Mouse (Mus musculus) neutrophil, adult 65 days (primary cell): Measurements from ENCODE around the gene Gde1. TPM values are rescaled to one million over a fixed set of nuclear protein-coding genes. Genes with fewer than 3 reads are reported as not detected.

Source experiments
- total RNA-seq: library from RNA; stranded (reverse); gene quantifications from 2 replicates; pipeline ENCODE4 v1.2.4, GENCODE M21; 2023

Gde1 gene
- 49.9 and 53.1 TPM in 2 replicates for total RNA-seq

DNA sequence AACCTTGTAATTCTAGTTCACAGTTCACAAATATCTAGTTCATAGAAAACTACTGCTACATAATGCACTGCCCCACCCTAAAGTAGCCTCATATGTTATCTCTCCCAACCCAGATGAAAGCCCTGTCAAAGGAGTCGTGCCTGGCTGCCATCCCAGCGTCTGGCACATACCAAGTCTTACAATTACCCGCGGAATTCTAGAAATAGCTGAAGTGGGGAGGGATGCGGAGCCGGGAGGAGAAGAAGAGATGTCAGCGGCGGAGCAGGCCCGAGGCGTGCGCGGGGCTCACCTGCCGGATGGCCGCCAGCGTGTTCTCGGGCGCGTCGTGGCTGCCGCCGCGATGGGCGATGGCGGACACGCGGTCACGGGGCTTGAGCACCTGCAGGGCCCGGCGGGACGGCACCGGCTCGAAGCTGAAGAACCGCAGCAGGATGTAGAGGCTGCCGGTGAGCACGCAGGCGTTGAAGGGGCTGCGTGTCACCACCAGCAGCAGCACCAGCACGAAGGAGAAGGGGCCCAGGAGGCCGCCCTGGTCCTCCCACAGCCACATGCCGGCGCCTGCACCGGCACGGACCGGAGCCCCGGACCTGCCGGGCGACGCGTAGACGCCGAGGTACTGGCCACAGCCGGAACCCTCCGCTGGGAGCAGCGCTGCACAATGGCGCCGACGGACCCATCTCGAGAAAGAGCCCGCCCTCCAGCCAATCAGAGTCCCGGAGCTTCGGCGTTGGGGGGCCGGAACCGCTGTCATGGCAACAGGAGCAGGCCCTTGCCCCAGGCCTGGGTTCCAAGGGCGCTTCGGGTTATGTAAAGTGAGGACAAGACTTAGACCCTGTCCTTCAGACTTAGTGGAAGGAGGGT is at the start of gene Gde1:
TSS of gene Gde1 (minus strand) at position 678 of the 861 bp plus-strand sequence.

DNA sequence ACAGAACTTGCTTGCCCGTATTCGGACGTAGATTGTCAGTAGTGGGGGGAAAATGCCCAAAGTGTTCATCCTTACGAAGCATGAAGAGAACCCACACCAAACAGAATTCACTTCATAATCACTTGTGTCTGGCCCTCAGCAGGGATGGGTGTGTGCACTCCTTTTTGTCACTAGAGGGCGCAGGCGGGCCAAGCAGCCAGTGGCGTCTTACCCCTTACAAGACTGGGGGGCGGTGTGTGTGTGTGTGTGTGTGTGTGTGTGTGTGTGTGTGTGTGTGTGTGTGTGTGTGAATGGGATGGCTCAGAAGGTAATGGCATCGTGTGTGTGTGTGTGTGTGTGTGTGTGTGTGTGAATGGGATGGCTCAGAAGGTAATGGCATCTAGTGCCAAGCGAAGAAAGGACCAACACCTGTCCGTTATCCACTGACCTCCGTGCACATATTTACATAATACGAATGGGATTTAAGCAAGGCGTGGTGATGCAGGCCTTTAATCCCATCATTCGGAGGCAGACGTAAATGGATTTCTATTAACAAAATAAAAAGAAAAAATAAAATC is 34.5 kb upstream of the Gde1 start, which contains the start of gene Vps35l:
TSS of gene Vps35l (plus strand) at position 252 of the 557 bp plus-strand sequence.

DNA sequence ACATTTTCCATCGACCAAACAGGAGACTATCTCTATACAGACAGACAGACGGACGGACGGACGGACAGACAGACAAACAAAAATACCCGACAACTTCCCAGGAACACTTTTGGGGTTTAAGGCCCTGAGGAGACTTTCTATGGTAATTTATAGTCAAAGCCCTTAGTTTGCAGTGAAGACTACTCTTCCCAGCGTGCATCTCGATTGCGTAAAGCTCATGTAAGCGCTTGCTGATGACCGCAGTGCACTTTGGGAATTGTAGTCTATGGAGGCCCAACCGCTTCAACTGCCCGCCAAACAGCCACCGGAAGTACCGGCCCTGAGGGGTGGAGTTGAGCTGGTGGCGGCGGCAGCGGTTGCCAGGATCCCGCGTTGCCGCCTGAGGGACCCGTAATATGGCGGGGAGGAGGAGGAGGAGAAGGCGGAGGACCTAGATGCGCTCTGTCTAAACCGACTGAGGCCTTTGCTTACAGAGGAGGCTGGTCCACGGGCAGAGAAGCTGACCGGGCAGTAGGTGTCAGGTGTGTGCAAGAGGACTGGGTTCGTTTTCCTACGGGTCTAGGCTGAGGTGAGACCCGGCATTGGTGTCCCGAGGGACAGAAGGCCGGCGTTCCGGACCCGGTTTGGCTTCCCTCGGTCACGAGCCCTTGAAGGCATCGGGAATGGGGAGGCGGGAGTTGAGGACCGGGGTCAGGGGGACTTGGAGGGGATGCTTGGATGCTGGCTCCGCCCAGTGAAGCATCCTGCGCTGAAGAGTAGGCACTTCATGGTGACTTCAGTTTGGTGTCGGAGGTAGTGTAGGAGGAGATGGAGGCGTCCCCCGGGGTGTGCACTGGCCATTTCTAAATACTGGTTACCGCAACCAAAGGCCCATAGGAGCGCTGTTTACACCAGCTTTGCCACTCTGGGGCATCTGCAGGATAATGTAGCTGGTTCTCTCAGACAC is 6.9 kb upstream of the Gde1 start, which contains the start of gene Ccp110:
TSS of gene Ccp110 (plus strand) at position 325 of the 946 bp plus-strand sequence.

Other genes starting within 250 kb of the Gde1 start
- gene Itpripl2, start 213.8 kb downstream of the Gde1 start, total RNA-seq = 33.8 and 38.4 TPM in 2 replicates
- 5.3 and 10.2 TPM in 2 replicates for gene Coq7, start 172.4 kb downstream of the Gde1 start, total RNA-seq
- 0.57 and 0.85 TPM in 2 replicates for gene Tmc7, start 121.0 kb downstream of the Gde1 start, total RNA-seq
- gene Tmc5, start 108.5 kb downstream of the Gde1 start, total RNA-seq = not detected in 2 replicates
- gene Ccp110, start 6.8 kb upstream of the Gde1 start, total RNA-seq = 7.3 and 9.2 TPM in 2 replicates
- gene Vps35l, start 34.4 kb upstream of the Gde1 start, total RNA-seq = 51.1 and 54.0 TPM in 2 replicates
- 0.34 and 0.57 TPM in 2 replicates for gene Iqck, start 150.0 kb upstream of the Gde1 start, total RNA-seq
- 5.6 and 6.8 TPM in 2 replicates for gene Knop1, start 150.5 kb upstream of the Gde1 start, total RNA-seq